Mouse (Mus musculus): ENCODE results near the gene Rpap2.

Rpap2 gene

DNA sequence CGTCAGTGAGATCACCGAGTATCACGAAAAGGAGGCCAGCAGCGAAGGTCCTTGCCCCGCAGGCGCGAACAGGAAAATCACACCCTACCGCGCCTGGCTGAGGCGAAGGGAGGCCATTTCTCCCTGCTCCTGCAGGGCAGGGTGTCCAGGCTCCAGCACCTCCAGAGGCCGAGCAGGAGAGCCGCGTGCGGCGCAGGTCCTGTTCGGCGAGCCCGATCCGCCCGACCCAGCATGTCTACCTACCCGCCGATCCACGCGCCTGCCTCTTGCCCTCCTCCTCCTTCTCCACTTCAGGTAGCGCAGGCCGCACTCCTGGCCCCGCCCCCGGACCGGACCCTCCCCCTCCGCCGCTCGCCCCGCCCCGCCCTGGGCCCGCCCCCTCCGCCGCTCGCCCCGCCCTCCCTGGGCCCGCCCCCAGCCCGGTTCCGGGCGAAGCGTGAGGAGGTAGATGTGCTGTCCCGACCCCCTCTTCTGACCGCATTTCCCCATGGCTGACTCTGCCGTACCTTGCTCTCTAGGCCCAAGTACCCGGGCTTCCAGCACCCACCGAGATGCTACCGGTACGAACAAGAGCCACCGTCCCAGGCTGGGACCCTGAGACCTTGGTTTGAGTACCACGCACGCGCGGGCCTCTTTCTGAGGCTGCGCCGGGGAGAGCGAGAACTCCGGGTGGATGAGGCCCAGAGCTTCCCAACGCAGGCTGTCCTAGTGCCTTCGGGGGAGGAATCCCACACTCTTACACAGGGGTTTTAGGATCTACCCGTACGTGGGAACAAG is at the start of gene Rpap2, which contains the start of gene Glmn:
TSS of gene Rpap2 (plus strand) at position 73 of the 777 bp plus-strand sequence.
TSS of gene Glmn (minus strand) at position 588 of the 777 bp plus-strand sequence.
- peak; percentile 89 for DNase-seq (ENCODE audit: low read depth, low spot score)

- DNase-seq (ENCODE audit: low read depth, low spot score) = no peak
Measured at GRCm38 (mm10) chr5:107547955-107548354, 49.2 kb upstream of the Rpap2 start.

- DNase-seq (ENCODE audit: low read depth, low spot score) = no peak
Measured at GRCm38 (mm10) chr5:107548444-107548843, 48.7 kb upstream of the Rpap2 start.

- no peak for DNase-seq (ENCODE audit: low read depth, low spot score)
Measured at GRCm38 (mm10) chr5:107554336-107554735, 42.8 kb upstream of the Rpap2 start.

DNA sequence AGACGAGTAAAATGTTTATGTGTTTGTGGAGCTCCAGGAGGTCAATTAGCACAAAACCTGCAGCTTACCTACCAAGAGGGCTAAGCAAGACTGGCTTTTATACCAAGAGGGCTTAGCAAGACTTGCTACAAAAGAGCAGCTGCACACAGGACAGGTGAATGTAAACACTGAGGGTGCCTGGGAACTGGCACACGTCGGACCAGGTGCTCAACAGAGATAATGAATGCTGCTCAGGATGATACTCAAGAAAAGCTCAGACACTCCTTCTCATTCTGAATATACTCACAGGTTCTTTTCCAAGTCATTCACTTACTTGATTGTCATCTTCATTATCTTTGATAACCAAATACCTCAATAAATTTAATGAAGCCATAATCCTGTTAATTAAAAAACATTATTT is 40.2 kb upstream of the Rpap2 start:
- DNase-seq (ENCODE audit: low read depth, low spot score) = no peak

DNA sequence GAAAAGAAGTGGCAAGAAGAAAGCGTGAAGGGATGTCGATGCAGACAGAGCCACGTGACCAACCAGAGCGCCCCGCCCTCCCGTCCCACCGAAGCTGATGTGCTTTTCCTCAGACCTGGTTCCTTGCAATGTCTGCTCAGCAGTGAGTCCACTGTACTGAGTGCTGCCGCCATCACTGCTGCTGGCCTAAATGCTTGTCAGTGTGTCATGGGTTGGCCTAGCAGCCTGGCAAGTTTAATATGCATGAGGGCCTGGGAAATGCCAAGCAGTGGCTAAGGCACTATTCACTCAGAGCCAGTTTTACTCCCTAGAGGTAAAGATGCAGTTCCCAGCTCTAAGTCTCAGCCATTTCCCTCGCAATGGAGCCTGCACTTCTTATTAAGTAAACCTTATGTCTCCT is 28.0 kb upstream of the Rpap2 start:
- peak; percentile 6 for DNase-seq (ENCODE audit: low read depth, low spot score)

DNA sequence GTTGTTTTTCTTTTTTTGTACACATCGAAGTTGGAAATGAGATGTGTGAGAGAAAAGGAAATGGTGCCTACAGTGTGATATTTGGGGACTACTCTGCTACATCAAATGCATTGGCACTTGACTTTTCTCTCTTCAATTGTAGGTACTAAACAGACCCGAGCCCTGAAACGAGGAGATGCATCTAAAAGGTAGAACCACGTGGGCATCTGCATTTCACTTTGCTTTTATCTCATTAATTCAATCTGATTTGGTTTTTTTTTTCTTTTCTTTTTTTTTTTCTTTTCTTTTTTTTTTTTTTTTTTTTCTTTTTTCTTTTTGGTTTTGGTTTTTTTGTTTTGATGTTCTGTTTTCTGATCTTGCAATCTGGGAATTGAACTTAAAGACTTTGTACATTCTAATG is 1.2 kb downstream of the Rpap2 start:
- peak; percentile 8 for DNase-seq (ENCODE audit: low read depth, low spot score)

- peak; percentile 74 for DNase-seq (ENCODE audit: low read depth, low spot score)
Measured at GRCm38 (mm10) chr5:107611224-107611623, 14.1 kb downstream of the Rpap2 start.

GRCm38 (mm10) chr5:107617986-107618385 is 20.8 kb downstream of the Rpap2 start:
- DNase-seq (ENCODE audit: low read depth, low spot score) = no peak

DNA sequence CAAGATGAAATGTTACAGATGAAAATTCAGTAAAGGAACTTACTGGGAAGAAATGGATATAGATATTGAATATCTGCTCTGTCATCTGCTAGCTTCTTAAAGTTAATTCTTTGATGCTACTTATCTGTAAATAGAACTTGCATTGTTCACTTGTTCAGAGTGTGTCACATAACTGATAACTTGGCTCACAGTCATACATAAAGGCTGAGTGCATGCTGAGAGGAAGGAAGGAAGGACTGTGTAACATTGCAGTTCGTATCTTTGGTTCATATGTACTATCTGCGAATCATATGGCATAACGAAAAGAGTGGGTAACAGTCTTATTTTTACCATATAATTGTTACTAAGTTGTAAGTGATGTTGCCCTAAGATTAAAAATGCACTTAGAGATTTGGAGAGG is 24.2 kb downstream of the Rpap2 start:
- DNase-seq (ENCODE audit: low read depth, low spot score) = no peak

- no peak for DNase-seq (ENCODE audit: low read depth, low spot score)
Measured at GRCm38 (mm10) chr5:107633651-107634050, 36.5 kb downstream of the Rpap2 start.

GRCm38 (mm10) chr5:107637106-107637505 is 39.9 kb downstream of the Rpap2 start:
- DNase-seq (ENCODE audit: low read depth, low spot score) = no peak

DNA sequence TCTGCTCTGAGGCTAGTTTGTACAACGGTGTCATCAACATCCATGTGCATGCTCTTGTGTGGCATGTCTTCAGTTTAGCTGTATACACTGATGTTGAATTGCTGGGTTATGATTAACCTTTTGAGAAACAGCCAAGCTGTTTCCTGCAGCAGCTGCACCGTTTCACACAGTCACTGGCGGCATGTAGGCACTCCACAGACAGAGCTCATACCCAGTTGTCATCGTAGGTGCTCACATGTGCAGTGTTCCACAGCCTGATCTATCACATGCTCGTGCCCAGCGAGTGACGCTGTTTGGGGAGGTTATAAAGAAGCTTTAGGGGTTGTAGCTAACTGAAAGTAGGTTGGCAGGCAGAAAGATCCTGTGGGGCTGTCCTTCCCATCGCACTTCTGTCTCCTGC is 41.2 kb downstream of the Rpap2 start:
- DNase-seq (ENCODE audit: low read depth, low spot score) = peak; percentile 23

GRCm38 (mm10) chr5:107644595-107644994 is 47.4 kb downstream of the Rpap2 start:
- DNase-seq (ENCODE audit: low read depth, low spot score) = no peak

GRCm38 (mm10) chr5:107645935-107646334 is 48.8 kb downstream of the Rpap2 start:
- DNase-seq (ENCODE audit: low read depth, low spot score) = no peak

DNA sequence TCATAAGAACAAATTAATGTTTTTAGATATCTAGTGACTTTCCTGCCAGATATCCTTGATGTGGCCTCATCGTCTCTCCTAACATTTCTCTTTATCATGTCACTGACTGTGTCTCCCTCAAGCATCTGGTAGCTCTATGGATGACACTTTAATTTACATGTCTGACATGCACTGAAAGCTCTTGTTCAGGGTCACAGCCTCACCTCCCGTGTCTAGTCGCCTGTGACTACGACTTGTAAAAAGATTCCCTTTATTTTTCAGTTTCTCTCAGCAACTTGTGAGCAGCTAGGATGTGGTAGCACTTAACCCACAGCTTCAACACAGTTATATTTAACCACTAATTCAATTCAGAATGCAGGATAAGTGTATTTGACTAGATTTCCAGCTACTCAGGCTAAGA is 50.4 kb downstream of the Rpap2 start:
- no peak for DNase-seq (ENCODE audit: low read depth, low spot score)

DNA sequence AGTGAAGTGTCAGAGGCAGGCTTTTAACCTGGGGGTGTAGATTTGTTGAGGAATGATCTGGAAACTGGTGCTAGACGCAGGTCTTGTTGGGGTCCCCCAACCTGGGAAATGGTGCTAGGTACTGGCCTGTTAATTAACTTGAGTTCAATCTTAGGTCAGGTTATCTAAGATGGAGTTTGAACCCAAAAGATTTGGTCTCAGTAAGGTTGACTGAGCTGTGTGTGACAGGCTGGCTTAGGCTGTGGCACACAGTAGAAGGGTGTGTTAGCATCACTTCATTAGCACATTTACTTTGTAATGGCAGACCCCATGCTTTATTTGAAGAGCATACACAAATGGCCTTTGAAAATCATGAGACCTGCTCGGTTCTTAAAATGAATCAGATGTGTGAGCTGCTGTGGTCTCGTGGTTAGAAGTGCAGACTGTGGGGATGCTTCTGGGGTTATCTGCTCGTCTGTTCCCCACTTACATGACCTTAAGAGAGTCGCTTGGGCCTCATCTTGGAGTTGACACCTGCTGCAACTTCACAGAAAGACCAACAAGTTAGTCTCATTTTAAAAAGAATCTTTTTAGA is 51.5 kb downstream of the Rpap2 start:
- DNase-seq (ENCODE audit: low read depth, low spot score) = no peak

DNA sequence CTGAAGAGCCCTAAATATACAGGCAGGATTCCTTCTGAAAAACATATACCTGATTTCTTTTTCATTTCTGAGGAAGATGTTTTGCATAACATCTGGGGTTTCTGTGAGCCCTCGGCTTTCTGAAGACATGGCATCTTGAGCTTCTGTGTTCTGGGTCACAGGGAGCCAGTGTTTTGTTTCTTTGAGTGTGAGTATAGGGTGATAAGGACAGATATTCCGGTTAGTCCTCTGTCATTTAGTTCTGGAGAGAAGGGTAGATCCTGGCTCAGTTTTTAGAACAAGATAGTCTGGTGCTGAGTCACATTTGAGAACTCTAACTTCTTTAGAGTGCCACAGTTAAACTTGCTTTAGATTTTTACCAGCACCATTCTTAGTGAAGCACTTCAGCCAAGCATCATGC is 52.5 kb downstream of the Rpap2 start:
- DNase-seq (ENCODE audit: low read depth, low spot score) = no peak

- DNase-seq (ENCODE audit: low read depth, low spot score) = no peak
Measured at GRCm38 (mm10) chr5:107650427-107650826, 53.3 kb downstream of the Rpap2 start.

DNA sequence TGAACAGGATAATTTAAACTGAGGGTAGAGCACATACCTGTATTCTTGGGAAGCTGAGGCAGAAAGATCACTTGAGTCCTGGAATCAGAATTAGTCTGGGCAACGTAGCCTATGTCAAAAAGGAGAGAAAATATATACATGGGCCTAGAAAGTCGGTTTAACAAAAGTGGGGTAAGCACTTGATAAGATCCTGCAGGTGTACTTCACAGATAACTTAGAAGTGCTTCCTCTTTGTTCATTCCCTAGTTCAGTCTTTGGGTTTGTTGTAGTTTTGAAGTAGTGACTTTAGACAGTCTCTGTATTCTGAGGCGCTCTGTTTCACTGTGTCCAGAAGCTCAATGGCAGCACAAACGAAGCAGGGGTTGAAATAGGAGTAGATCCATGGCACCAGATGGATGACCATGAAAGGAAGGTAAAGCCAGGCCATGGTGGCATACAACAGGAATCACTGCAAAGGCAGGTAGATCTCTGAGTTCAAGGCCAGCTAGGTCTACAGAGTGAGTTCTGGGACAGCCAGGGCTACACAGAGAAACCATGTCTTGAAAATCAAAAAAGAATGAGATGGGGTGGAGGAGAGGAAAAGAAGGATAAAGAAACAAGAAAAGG is 55.0 kb downstream of the Rpap2 start:
- no peak for DNase-seq (ENCODE audit: low read depth, low spot score)

DNA sequence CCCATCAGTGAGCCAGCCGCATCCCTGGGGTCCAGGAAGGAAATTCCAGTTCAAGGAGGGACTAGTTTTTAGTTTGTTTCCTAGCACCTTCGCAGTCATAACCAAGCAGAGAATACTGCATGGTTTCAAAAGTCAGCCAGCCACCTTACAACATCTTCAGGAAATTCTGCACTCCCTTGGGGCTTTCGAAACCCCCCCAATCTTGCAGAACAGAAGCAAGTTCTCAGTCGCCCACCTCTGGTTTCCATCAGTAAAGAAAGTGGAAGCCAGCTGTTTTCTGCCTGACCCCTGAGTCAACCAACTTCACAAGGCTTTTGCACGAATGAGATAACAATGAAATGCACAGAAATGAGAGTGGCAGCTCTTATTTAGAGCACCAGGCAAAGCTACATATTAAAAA is 81.2 kb downstream of the Rpap2 start:
- DNase-seq (ENCODE audit: low read depth, low spot score) = no peak

DNA sequence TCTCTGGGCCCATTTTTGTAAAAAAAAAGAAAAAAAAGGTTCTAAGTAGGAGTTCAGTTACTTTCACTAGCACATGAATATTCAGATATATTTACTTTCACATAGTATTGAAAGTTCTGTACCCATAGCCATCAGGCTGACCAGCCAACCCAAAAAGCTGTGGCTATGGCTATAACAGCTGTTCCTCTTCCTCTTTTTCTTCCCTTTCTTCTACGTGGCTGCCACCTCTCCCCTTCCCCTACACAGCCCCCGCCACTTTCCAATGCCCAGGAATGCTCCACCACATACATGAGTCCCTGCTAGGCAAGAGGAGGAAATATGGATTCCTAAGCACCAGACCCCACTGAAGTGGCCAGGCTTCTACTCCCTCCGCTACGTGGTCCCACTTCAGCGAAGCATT is 84.1 kb downstream of the Rpap2 start:
- DNase-seq (ENCODE audit: low read depth, low spot score) = no peak

- peak; percentile 10 for DNase-seq (ENCODE audit: low read depth, low spot score)
Measured at GRCm38 (mm10) chr5:107684380-107684779, 87.2 kb downstream of the Rpap2 start.

Measured in brain, adult 2 months (tissue).